In genomic region chr13:103643993-103644722, GRCm38 (mm10) we compare ENCODE assay signal across 9 mouse cellular contexts.
DNase-seq lines count a peak whose midpoint lies in the region; ATAC-seq and TF ChIP-seq lines count a peak whose summit lies in the region.
"Had no signal": no experiment of that assay in that cellular context is flagged by ENCODE, and none has a peak within 500 bp of the region (broad histone marks: within the 10 kb centered on the region; RNA-seq: fewer than 3 reads in every experiment).

No protein-coding gene starts in this region.

- H3K4me2 ChIP-seq in embryonic facial prominence, embryonic 11.5 days (ENCODE audit: low read depth, low read length) = no peak overlapping the region

- H3K4me3 ChIP-seq in ES-E14 (ENCODE audit: insufficient read depth in 1 of 2, low read depth in 1 of 2, low read length in 2 of 2, poor library complexity in 1 of 2, severe bottlenecking in 1 of 2) = no peak overlapping the region
- H3K4me3 ChIP-seq in embryonic facial prominence, embryonic 11.5 days (ENCODE audit: low read depth, low read length) = no peak overlapping the region
- H3K4me3 ChIP-seq: erythroblast, embryonic 14.5 days had no signal

- DNase-seq in 3T3-L1 (ENCODE audit: low read depth, low spot score) (peak; percentile 82), ES-E14 (ENCODE audit: low read depth, low spot score) (peak; percentile 25)
- peak; percentile 76 for DNase-seq in embryonic facial prominence, embryonic 11.5 days (ENCODE audit: low spot score)
- peak; percentile 55 to 68 for DNase-seq in heart, postnatal 10 days
- peak; percentile 74 to 76 for DNase-seq in kidney, postnatal 25 days
- DNase-seq in lung, postnatal 25 days (ENCODE audit: low spot score) = peak; percentile 20
- peak; percentile 11 for DNase-seq in right cerebral cortex, postnatal 25 days

- no peak overlapping the region for H3K9ac ChIP-seq in ES-E14 (ENCODE audit: insufficient read depth, low read depth, low read length, poor library complexity, severe bottlenecking)
- no peak overlapping the region for H3K9ac ChIP-seq in embryonic facial prominence, embryonic 11.5 days (replicated peaks; ENCODE audit: low read length)

- H3K27ac ChIP-seq in ES-E14 (ENCODE audit: insufficient read depth, low read depth, low read length, poor library complexity, severe bottlenecking) = no peak overlapping the region
- H3K27ac ChIP-seq in embryonic facial prominence, embryonic 11.5 days (replicated peaks; ENCODE audit: low read depth, low read length) = no peak overlapping the region

- no peak for ATAC-seq in embryonic facial prominence, embryonic 11.5 days (replicated peaks; ENCODE audit: insufficient number of reproducible peaks, low FRiP score, low TSS enrichment, low read depth)
- ATAC-seq in monocyte, adult 5-6 weeks (replicated peaks; ENCODE audit: insufficient number of reproducible peaks, low FRiP score, low TSS enrichment, poor library complexity, severe bottlenecking) = no peak

- WGBS in embryonic facial prominence, embryonic 11.5 days = 54% methylated on average over 6 of the region's 6 CpGs

- no peaks in the 10 kb centered on the region for H3K27me3 ChIP-seq in embryonic facial prominence, embryonic 11.5 days (ENCODE audit: control insufficient read depth, insufficient read depth, low read length)

- in situ Hi-C loops in ES-E14 (cut with MboI; ENCODE audit: low sequenced_read_pairs in 2 of 2, unreplicated experiment in 2 of 2) = loop anchor here (5.0 to 25.0 kb wide), 2 partner anchors 472 to 482 kb away; no protein-coding TSS in a partner anchor

- no peaks in the 10 kb centered on the region for H3K9me3 ChIP-seq in ES-E14 (ENCODE audit: control insufficient read depth, insufficient read depth, low read depth, low read length)
- no peaks in the 10 kb centered on the region for H3K9me3 ChIP-seq in embryonic facial prominence, embryonic 11.5 days (replicated peaks; ENCODE audit: control insufficient read depth, low read length)

- intact Hi-C loops in heart, postnatal 10 days (cut with DNase I) = loop anchor here (1.0 to 10.0 kb wide), 7 partner anchors 122 to 959 kb away; partner anchors contain the start of gene Mast4

- no peaks in the 10 kb centered on the region for H3K36me3 ChIP-seq in ES-E14 (ENCODE audit: control insufficient read depth, insufficient read depth, low read length, poor library complexity, severe bottlenecking)
- no peaks in the 10 kb centered on the region for H3K36me3 ChIP-seq in embryonic facial prominence, embryonic 11.5 days (replicated peaks; ENCODE audit: control insufficient read depth, insufficient read depth, low read depth, low read length)

- no peaks in the 10 kb centered on the region for H3K4me1 ChIP-seq in ES-E14 (ENCODE audit: control insufficient read depth in 2 of 2, insufficient read depth in 2 of 2, low read length in 2 of 2, poor library complexity in 1 of 2)
- no peaks in the 10 kb centered on the region for H3K4me1 ChIP-seq in embryonic facial prominence, embryonic 11.5 days (ENCODE audit: control insufficient read depth, insufficient read depth, low read length)

TF ChIP-seq in ES-E14, 5 proteins besides CTCF, POLR2A, EP300 and RAD21:
- TF ChIP-seq HCFC1 (IDR thresholded peaks at IDR 0.05; ENCODE audit: borderline replicate concordance, insufficient read depth, low read length) = no peak
- peak; percentile 99 for TF ChIP-seq ZNF384 (IDR thresholded peaks at IDR 0.05; ENCODE audit: low read depth, low read length)
- TF ChIP-seq MAFK (IDR thresholded peaks at IDR 0.05; ENCODE audit: insufficient read depth, low read depth, low read length) = 0 out of 2 replicates have a peak, but pooled peaks have one; percentile 41
- peak; percentile 68 for TF ChIP-seq ZC3H11A (IDR thresholded peaks at IDR 0.05; ENCODE audit: borderline replicate concordance, low read depth, low read length)
- TF ChIP-seq CHD2 (IDR thresholded peaks at IDR 0.05; ENCODE audit: low read depth, low read length) = no peak

Comparison
In these comparisons a context has a peak if more than half of its experiments do, and no peak if none do; other contexts are left out.
1. DNase-seq: peak in every context shown above with its lines; median percentile 82 in 3T3-L1; 76 in embryonic facial prominence, embryonic 11.5 days; 75 in kidney, postnatal 25 days; 62 in heart, postnatal 10 days; 25 in ES-E14; 20 in lung, postnatal 25 days; 11 in right cerebral cortex, postnatal 25 days.